Mouse (Mus musculus) megakaryocyte, embryonic 14.5 days (primary cell): ENCODE data around the gene Sell.

Experiments used
- FLI1 ChIP-seq: IDR thresholded peaks from 2 replicates; pipeline ENCODE4 v1.6.1; 2012; ENCODE audit warnings: low read length, inconsistent platforms, mixed read lengths
- GATA1 ChIP-seq: IDR thresholded peaks from 3 replicates; pipeline ENCODE4 v1.6.1; 2012; ENCODE audit warnings: mixed read lengths, low read length, inconsistent platforms, borderline replicate concordance

DNA sequence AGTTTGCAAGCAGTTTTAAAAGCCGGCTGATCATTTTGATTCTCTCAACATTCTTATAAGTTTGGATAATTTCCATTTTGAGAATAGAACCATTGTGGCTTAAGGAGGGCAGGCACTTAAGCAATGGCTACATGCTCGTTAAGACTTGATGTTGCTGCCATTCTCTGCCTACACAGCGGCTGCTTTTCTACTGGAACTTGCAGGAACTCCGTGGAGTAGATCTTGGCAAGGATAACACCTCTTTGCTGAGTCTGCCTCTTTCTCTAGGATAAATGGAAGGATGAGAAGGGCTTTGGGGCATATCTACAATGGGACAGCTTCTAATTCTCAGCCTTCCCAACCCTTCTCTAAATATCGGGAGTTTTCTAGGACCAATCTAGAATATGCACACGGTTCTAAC lies 53.9 kb downstream of the Sell start:
- TF ChIP-seq GATA1 (no peak), FLI1 (no peak)
